Comparison of ENCODE assay signal across 28 mouse cellular contexts in genomic region chr7:37600318-37600717, GRCm38 (mm10).
"Had no signal": no experiment of that assay in that cellular context is flagged by ENCODE, and none has a peak within 500 bp of the region (broad histone marks: within the 10 kb centered on the region; RNA-seq: fewer than 3 reads in every experiment).

No protein-coding gene starts in this region.

- H3K4me2 ChIP-seq: heart, embryonic 12.5 days; hindbrain, embryonic 12.5 days; hindbrain, embryonic 14.5 days; intestine, embryonic 15.5 days; limb, embryonic 12.5 days; liver, embryonic 11.5 days; liver, embryonic 13.5 days; liver, embryonic 15.5 days had no signal

- H3K4me1 ChIP-seq: heart, embryonic 10.5 days; heart, embryonic 12.5 days; intestine, embryonic 15.5 days; liver, embryonic 13.5 days; liver, embryonic 15.5 days had no signal

- H3K9me3 ChIP-seq: heart, embryonic 10.5 days; heart, embryonic 12.5 days; hindbrain, embryonic 10.5 days; hindbrain, embryonic 12.5 days; intestine, embryonic 15.5 days; limb, embryonic 10.5 days; limb, embryonic 12.5 days; liver, embryonic 13.5 days; liver, embryonic 15.5 days had no signal

- DNase-seq: gastrocnemius, postnatal 10 days; gastrocnemius, postnatal 25 days; heart, adult 18-20 months; heart, postnatal 10 days; heart, postnatal 4 days; kidney, adult 18-20 months; kidney, adult 8-10 months; kidney, postnatal 10 days; kidney, postnatal 25 days; kidney, postnatal 4 days; liver; liver, embryonic 13.5 days; liver, postnatal 0 days had no signal

- H3K9ac ChIP-seq: heart, embryonic 12.5 days; hindbrain, embryonic 12.5 days; hindbrain, embryonic 14.5 days; intestine, embryonic 15.5 days; limb, embryonic 12.5 days; liver, embryonic 13.5 days; liver, embryonic 15.5 days; liver, postnatal 0 days had no signal

- H3K36me3 ChIP-seq: heart, embryonic 10.5 days; heart, embryonic 12.5 days; hindbrain, embryonic 10.5 days; hindbrain, embryonic 12.5 days; intestine, embryonic 15.5 days; limb, embryonic 10.5 days; limb, embryonic 12.5 days; liver, embryonic 13.5 days; liver, embryonic 15.5 days had no signal

- H3K4me3 ChIP-seq: heart, embryonic 10.5 days; heart, embryonic 12.5 days; hindbrain, embryonic 10.5 days; hindbrain, embryonic 12.5 days; intestine, embryonic 15.5 days; layer of hippocampus, adult 2 months; left cerebral cortex, adult 2 months; limb, embryonic 10.5 days; limb, embryonic 12.5 days; liver, embryonic 13.5 days; liver, embryonic 15.5 days had no signal

- ATAC-seq: hindbrain, embryonic 16.5 days; inflammation-experienced regulatory T-cells, adult 6 months; intestine, embryonic 15.5 days; intestine, postnatal 0 days; liver, postnatal 0 days had no signal

- H3K27ac ChIP-seq: heart, embryonic 10.5 days; hindbrain, embryonic 10.5 days; hindbrain, embryonic 12.5 days; hindbrain, embryonic 14.5 days; intestine, embryonic 15.5 days; layer of hippocampus, adult 2 months; left cerebral cortex, adult 2 months; limb, embryonic 10.5 days; limb, embryonic 12.5 days; liver, embryonic 13.5 days; liver, embryonic 15.5 days had no signal

- H3K27me3 ChIP-seq: hindbrain, embryonic 12.5 days; intestine, embryonic 15.5 days; liver, embryonic 13.5 days; liver, embryonic 15.5 days had no signal
